Mouse (Mus musculus) spleen, postnatal 10 days (tissue): Measurements from ENCODE around the gene Fadd.

Source experiments
- DNase-seq, 2 experiments: peaks; one replicate each; pipeline ENCODE4 v3.0.0; 2021 to 2022; ENCODE audit warnings: low spot score in 2 of 2

Fadd gene

DNA sequence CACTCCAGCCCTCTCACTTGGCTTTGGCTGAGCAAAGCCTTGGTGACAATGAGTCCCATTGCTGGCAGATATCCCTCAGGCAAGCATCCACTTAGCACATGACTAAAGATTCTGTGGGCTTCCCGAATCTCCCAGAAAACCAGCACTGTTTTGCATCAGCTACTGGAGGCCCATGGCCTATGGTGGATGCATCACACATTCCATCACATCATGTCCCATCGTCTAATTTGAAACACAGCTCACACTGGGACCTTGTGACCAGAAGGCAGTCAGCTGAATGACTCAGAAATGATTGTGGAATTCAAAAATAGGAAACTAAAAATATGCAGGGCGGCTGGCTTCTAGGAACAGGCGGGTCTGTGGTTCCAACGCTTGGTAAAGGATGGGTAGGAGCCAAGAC lies 4.4 kb downstream of the Fadd start:
- DNase-seq = no peak

DNA sequence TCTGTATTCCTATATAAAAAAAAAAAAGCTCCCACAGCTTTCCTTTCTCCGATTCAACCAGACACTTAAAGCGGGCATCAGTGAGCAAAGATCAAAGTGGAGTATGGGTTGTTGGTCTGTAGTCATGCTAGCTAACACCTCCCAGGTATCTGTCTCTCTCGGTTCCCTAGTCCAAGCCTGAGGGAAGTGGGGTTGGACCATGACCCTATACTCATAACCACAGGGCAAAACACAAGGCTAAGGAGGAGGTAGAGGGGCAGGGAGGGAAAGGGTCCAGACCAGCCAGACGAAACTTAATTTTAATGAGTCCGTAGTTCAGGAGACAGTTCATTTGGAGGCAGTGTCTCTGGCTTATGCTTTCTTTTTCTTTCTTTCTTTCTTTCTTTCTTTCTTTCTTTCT lies 10.0 kb downstream of the Fadd start:
- DNase-seq = no peak

DNA sequence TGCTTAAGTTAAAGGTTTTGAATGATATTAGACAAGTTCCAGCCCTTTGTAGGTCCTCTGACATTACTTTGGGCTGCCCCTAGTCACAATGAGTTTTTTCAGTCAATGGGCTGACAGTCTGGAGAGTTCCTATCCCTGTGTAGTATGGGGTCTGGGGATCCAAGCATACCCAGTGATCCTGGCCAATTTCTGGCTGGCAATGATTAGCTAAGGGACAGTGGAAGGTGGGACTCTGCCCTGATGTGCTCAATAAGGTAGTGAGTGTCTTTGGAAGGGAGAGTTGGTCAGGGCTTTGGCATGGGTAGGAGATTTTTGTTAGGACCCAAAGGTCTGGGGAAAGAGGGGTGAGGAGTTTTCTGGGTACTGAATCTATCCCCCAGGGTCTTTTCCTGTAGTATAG lies 10.7 kb downstream of the Fadd start:
- no peak for DNase-seq

DNA sequence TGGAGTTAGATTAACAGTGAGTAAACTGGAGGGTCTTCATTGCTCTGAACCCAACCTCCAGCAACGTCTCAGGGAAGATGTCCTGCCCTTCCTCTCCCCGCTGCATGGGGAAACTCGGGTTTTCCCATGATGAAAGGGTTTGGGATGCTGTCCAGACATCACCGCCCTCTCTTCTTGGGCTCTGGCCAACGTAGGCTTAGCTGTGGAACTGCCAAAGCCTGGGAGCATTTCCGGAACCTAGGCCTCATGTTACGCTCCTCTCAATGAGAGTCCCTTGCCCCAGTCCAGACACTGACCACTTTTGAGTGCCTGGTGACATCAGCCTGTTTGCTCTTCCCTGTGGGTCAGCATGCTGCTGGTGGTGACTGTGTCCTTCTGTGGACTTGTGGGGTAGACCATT lies 12.8 kb downstream of the Fadd start:
- no peak for DNase-seq

DNA sequence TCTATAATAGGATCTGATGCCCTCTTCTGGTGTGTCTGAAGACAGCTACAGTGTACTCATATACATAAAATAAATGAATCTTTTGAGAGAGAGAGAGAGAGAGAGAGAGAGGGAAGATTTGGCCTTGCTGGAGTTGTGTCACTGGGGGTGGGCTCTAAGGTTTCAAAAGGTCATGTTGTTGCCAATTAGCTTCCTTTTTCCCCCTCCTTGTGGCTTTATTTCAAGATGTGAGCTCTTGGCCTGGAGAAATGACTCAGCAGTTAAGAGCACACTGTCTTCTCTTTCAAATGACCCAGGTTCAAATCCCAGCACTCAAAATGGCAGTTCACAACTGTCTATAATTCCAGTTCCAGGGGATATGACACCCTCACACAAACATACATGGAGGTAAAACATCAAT lies 14.2 kb downstream of the Fadd start:
- DNase-seq = no peak

DNA sequence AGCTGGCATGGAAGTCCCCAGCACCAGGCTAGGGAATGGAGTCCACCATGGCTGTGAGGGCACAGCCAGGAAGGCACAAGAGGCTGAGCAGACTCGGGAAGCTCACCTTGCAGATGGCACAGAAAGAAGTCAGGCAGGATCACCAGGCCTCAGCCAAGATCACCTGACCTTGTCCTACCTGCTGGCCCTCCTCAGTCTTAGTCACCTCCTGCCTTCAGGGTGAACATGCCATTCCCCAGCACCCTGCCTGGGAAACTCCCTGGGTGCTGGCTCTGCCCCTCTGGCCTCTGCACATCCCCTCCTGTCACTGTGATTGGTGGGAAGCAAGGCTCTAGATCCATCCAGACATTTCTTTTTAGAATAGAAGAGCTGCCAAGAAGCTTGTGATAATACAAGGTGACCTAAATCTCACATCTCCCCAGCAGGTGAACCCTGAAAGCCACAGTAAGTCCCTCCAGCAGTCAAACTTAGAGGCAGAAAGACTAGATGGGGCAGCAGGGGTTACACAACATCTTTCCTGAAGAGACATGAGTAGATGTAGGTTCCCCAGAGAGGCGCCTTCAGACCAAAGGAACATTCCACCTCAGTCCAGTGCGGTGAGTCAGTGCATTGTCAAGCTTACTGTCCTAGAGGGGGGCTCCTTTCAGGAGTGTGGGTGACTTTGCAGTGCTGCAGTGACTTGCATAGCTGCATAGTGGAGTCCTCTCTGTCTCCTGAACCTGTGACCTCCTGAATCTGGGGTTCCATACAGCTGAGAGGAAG lies 15.2 kb downstream of the Fadd start:
- DNase-seq = no peak

DNA sequence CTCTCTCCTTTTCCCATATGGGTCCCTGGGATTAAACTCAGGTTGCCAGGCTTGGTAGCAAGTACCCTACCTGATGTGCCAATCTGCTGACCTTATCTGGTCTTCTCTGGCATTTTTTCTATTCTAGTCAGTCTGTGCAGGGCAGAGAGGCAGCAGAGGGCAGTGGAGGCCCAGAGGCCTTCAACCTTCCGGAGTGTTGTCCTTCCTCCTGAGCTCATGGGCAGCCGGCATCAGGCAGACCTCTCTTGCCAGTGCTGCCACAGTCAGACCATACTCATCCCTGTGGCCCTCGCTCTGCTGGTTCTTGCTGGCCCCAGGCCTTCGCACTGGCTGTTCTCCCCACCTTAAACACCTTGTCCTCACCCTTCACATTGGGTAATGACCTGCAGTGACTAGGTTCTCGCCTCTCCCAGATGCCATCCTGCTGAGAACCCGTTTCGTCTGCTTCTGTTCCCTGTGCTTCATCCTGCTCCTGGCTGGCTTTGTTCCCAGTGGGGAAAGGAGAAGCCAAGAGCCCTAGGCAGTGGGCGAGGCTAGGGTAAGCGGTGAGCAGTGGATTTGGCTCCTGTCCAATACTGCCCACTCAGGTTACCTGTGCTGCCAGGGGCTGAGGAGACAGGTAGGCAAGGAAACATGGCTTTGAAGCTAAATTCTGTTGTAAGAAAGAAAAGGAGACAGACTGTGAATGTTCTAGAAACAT lies 18.7 kb downstream of the Fadd start:
- DNase-seq = no peak

DNA sequence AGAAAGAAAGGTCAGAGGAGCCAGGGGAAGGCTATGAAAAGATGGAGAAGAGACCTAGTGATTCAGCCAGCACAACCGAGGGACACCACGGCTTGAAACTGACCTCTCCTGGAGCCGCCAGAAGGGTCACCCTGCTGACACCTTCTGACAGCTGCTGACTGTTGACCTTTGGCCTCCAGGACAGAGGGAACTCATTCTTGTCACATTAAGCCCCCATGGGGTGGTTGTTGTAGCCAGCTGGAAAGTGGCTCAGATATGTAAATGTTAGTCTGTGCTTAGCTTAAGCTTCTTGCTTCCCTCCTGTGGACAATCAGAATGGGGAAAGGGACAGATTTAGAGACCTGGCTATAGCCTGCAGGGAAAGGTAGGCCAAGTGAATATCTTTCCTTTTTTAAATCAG lies 20.2 kb downstream of the Fadd start:
- DNase-seq = no peak

DNA sequence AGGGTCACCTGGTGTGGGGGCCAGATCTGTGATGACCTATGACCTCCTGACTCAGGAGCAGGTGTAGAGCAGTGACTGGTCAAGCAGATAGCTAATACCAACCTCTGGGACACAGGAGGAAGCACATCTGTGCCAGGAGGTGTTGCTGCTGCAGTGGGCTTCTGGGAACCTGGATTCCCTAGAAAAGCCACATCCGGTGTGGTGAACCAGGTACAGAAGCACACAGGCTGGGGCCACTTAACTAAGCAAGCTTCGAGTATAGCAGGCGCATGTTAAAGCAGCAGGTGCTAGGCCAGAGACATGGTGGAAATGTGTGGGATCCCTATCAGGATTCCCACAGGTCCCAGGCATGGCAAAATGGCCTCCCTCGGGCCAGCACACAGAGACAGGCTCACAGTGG lies 21.7 kb downstream of the Fadd start:
- DNase-seq = no peak

DNA sequence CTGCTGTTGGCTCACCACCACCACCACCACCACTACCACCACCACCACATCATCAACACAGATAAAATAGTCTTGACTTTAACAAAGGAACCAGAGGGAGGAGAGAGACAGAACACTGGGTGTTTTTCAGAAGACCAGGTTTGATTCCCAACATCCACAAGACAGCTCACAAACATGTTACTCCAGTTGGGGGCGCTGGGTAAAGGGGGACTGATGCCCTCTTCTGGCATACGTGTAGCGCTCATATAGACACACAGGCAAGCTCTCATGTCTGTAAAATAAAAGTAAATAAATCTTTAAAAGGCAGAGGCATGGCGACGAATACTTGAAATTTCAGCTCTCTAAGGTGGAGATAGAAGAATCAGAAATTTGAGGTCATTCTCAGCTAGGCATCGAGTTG lies 23.7 kb downstream of the Fadd start:
- DNase-seq = no peak

DNA sequence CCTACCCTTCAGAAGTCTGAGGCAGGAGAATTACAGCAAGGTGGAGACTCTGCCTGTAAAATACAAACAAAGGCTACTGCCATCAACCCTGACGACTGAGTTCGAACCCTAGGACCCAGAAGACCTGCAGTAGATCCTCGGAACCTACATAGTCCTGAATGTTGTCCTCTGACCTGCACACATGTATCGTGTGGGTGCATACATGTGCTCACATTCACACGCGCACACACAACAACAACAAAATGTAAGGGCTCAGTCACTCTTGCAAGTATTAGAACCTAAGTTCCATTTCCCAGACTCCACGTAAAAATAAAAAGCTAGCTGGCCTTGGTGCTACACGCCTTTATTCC lies 28.2 kb downstream of the Fadd start:
- no peak for DNase-seq

DNA sequence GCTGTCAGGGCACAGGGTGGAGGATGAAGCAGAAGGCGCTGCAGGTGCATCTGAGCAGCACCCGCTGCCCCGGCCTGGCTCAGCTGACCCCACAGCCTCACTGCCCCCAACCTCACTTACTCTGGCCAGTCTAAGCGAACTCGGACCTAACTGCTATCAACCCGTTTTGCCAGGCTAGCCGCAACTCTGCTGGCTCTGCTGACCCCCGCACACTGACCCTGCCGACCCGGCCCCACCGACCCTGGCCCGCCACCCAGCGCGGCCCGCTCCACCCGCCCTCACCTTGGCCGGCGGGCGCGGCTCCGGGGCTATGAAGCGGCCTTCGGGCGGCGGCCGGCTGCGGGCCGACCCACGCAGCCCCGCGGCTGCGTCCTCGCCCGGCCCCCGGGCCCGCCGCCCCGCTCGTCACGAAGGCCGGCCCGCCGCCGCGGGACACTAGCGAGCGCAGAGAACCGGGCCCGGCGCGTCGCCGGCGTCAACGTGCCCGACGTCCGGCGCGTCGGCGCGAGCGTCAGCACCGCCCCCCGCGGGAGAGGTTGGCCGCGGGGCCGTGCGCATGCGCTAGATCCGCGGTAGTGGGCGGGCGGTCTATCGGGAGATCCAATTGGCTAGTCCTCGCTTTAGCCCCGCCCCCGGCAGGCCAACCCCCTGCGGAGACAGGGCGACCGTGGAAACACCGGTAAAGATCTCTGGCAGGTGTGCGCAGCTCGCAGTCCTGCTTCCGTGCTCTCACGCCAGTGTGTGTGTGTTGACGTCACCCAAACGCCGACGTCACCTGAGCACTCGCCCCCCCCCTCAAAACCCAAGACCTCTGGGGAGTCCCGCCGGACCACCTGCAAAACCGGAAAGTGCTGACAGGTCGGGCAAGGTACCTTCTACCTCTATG lies 28.8 kb downstream of the Fadd start, which contains the start of gene Ppfia1:
Gene Ppfia1 (minus strand): TSS at position 493 of the 886 bp plus-strand sequence.
- peak; percentile 98 to 99 for DNase-seq

DNA sequence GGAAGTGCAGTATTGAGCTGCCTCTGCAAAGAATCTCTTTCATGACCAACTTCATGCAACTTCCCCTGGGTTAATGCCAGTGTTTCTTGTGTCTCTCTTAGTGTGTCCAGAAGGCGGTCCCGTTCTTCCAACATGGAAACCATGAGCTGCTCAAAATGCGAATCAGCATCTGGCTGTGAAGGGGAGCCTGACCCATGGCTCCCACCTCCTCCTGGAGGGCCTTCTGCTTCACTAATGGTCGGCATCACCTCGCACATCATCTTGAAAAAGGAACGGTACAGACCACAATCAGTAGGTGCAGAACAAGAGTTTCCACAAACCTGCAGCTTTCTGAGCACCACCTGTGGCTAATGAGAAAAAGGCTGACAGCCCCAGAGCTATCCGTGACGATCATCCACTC lies 30.0 kb downstream of the Fadd start:
- no peak for DNase-seq

DNA sequence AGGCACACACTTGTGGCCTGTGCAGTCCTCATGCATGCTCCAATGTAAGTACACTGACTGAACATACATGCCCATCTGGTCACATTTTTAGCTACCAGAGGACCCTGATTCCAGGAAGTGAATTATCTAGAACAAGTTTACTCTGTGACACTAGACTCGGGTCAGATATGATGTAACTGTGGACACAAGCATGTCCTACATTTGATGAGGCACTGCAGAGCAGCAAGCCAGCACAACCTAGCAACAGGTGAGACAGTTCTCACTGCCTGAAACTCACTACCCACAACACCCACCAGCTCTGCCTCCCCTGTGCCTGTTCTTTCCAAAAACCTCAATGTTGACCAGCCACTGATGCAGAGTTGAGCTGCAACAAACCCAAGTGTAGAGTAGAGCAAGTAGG lies 31.5 kb downstream of the Fadd start:
- DNase-seq = no peak

DNA sequence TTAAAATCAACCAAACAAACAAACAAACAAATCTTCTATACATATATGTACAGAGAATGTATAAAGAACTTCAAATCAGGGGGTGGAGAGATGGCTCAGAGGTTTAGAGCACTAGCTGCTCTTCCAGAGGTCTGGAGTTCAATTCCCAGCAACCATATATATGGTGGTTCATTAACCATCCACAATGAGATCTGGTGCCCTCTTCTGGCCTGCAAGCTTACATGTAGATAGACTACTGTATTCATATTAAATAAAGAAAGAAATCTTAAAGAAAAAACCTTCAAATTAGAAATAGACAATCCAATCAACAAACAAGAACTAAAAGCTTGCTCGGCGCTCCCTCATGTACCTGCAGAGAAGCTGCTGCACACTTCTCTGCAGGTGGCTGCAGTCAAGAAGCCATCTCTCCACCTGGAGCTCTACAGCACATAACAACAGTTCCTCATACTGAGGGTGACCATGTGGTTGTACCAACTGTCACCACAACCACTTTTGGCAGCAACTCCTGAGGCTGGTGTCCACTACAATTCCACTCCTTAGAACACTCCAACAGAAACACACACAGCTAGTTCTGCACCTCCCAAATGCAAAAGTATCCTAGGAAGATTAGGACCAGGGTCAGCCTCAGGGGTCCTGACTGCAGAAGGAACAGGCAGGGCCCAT lies 32.2 kb downstream of the Fadd start:
- DNase-seq = no peak

DNA sequence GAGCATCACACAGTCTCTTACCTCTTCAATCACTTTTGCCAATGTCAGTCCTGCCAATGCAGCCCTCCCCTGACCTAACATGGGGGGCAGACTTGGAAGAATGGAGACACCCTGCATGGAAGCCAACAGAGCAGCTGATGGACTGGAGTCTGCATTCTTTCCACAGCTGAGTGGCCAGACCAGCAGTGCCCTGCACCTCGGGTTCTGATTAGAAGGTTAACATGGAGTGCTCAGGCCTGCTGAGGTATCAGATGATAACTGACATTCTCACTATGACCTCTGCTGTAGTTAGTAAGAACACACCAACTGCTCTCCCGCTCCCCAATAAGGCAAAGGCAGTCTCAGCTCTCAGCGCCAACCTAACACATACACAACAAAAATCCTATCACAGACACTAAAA lies 37.0 kb downstream of the Fadd start:
- DNase-seq = no peak

DNA sequence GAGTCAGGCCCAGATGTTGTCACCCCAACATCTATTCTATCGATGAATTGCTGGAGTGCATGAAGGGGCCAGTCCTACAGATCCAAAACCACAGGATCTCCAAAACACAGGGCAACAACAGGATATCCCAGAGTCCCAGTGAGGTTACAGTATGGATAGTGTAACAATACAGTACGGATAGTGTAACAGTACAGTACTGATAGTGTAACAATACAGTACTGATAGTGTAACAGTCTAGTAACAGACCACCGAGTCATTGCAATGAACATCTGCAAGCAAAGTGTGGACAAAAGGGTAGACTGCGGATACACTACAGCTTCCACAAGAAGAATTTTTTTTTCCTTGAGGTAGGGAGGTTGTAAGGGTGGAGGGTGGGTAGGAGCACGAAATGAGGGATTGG lies 40.9 kb downstream of the Fadd start:
- DNase-seq = no peak

DNA sequence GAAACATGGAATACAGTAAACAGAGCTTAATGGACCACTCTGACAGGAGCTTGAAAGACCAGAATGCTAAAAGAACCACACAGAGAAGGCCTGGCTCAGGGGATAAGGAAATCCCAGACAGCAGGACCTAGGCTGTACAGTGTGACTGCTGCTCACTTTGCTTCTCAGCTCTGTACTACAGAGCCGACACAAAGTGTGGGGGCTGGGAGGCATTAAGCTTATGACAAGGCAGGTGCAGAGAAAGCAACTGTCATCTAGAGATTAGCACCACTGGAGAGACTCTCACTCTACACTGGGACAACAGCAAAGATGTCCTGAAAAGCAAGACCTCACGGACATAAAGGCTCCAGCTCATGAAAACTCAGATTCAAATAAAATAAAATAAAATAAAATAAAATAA lies 43.1 kb downstream of the Fadd start:
- DNase-seq = peak in 1 of 2 experiments; percentile 31

DNA sequence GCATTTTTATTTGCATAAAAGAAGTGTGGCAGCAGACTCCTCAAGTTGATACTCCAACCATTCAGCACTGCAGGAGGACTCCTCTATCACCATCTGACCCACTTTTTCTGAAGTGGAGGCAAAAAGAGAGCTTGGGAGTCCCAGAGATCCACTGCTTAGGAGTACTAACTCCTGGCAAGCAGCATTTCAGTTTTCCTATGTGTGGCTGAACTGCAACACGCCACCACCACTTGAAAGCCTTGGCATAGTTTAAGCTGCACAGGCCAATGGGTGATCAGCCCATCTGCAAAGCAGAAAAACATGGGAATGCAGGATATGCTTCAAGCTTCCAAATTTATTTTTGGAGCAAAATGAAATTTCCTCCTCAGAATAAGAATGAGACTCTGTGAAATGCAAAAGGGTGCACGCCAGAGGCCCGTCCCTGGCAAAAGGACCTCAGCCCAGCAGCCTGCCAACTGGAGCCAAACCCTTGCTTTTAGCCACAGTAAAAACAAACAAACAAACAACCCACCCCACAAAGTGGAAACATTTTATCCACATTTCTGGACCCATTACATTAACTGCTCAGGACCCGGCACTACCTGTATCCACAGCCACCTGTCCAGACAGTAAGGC lies 44.1 kb downstream of the Fadd start:
- no peak for DNase-seq

DNA sequence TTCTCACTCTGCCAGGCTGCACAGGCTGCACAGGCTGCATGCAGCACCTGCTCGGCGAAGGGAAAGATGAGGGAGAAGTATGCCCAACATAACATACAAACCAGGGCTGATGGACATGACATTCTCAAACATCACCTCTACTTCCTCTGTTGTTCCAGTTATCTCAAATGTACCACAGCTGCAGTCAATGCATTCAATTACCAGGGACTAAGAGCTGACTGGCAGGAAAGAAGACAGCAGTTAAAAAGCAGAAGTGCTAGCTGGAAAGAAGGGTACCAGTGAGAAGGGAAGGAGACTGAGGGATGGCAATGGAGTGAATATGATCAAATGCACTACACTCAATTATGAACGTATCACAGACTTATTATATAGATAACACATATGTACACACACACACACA lies 45.9 kb downstream of the Fadd start:
- no peak for DNase-seq

DNA sequence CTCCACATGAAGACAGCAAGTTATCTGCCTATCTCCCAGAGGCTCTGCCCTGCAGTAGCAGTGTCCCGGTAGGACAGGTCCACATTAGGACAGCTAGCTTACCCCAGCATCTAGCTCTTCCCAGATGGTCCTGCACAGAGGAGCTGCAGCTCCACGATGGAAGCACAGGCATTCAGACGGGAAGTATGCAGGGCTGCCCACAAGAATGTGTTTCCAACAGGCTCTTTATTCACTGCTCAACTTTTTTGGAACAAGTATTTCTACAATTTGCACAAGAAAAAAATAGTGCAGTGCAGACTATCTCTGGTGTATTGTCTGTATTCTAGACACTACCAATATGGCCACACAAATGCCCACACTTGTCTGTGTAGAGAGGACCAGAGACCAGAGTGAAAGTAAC lies 47.5 kb downstream of the Fadd start:
- no peak for DNase-seq
